ENCODE assay signal across 8 mouse cellular contexts in the genomic region with DNA sequence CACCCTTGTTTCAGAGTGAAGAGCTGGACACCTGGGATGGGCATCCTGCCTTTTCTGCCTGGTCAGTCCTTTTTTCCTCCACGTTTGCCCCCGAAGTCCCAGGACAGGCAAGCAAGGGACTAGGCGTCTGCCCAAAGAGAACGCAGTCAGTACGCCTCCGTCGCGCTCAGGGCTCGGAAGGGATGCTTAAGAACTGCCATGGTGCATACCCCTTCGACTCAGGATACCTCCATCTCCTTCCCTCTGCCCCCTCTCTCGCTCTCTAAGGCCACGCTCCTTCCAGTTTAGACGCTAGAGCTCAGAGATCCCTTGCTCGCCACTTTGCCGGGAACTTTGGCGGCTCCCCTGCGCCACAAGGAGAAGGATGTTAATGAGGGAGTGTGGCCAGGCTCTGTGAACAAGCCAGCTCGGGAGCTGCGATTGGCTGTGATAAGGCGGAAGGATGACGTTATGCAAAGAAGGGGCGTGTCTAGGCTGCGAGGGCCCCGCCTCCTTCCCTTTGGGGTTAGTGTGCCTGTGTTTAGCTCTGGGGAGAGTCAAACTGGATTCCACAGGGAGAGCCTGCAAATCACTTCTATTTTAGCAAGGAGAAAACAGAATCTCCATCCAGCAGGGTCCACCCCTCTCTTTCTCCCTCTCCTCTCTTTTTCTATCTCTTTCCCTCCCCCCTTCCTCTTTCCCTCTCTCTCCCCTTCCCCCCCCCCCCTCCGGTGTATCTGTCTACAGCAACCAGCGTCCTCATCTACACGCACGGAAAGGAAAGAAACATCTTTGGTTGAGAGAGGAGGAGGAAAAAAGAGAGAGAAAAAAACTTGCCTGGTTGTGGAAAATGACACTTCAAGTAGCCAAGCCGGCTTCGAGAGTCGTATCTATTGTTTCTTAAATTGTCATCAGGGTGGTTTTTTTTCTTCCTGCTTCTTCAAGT. TPM values are rescaled to one million over a fixed set of nuclear protein-coding genes. Genes with fewer than 3 reads are reported as not detected.
A peak's percentile ranks its signal among the peaks of the same experiment; 100 is the strongest.
DNase-seq lines count a peak whose midpoint lies in the region; ATAC-seq and TF ChIP-seq lines count a peak whose summit lies in the region.

Gene Ebf1 (plus strand): TSS at position 530 of the 925 bp plus-strand sequence.

- peak within 1 kb of the TSS; percentile 92 for H3K9ac ChIP-seq in embryonic facial prominence, embryonic 11.5 days (replicated peaks; ENCODE audit: low read length)
- peak within 1 kb of the TSS; percentile 40; the same call in 1 of the 2 replicates for H3K9ac ChIP-seq in intestine, postnatal 0 days (ENCODE audit: low read depth, low read length)
- H3K9ac ChIP-seq in liver, embryonic 13.5 days, result 0 out of 2 replicates have a peak within 1 kb of the TSS, but pooled peaks have one; percentile 22
- H3K9ac ChIP-seq in stomach, embryonic 16.5 days (ENCODE audit: low read length), result peak within 1 kb of the TSS; percentile 73

- peaks cover 23% of the 10 kb centered on the region for H3K27me3 ChIP-seq in embryonic facial prominence, embryonic 11.5 days (ENCODE audit: control insufficient read depth, insufficient read depth, low read length)
- H3K27me3 ChIP-seq in intestine, postnatal 0 days (replicated peaks; ENCODE audit: control insufficient read depth, insufficient read depth, low read length), result peaks cover 89% of the 10 kb centered on the region
- H3K27me3 ChIP-seq in liver, embryonic 13.5 days, result peaks cover 97% of the 10 kb centered on the region
- H3K27me3 ChIP-seq in stomach, embryonic 16.5 days (ENCODE audit: control insufficient read depth, insufficient read depth, low read length), result peaks cover 59% of the 10 kb centered on the region

- H3K4me2 ChIP-seq in embryonic facial prominence, embryonic 11.5 days (ENCODE audit: low read depth, low read length), result peak within 1 kb of the TSS; percentile 81
- H3K4me2 ChIP-seq in intestine, postnatal 0 days (replicated peaks; ENCODE audit: low read depth), result peak within 1 kb of the TSS; percentile 61
- peak within 1 kb of the TSS; percentile 61 for H3K4me2 ChIP-seq in liver, embryonic 13.5 days
- peak within 1 kb of the TSS; percentile 57 for H3K4me2 ChIP-seq in stomach, embryonic 16.5 days (ENCODE audit: low read depth, low read length)

- H3K9me3 ChIP-seq in embryonic facial prominence, embryonic 11.5 days (replicated peaks; ENCODE audit: control insufficient read depth, low read length), result no peaks in the 10 kb centered on the region
- no peaks in the 10 kb centered on the region for H3K9me3 ChIP-seq in intestine, postnatal 0 days (ENCODE audit: control insufficient read depth)
- H3K9me3 ChIP-seq in liver, embryonic 13.5 days (replicated peaks), result no peaks in the 10 kb centered on the region
- no peaks in the 10 kb centered on the region for H3K9me3 ChIP-seq in stomach, embryonic 16.5 days (replicated peaks; ENCODE audit: control insufficient read depth, low read length)

- ATAC-seq in embryonic facial prominence, embryonic 11.5 days (replicated peaks; ENCODE audit: insufficient number of reproducible peaks, low FRiP score, low TSS enrichment, low read depth), result peak; percentile 96
- peak; percentile 79 for ATAC-seq in intestine, postnatal 0 days
- ATAC-seq in liver, embryonic 13.5 days (ENCODE audit: low read depth), result peak; percentile 94
- peak; percentile 94 for ATAC-seq in stomach, embryonic 16.5 days (ENCODE audit: insufficient read depth, low FRiP score)

- peak within 1 kb of the TSS; percentile 67 for H3K4me3 ChIP-seq in embryonic facial prominence, embryonic 11.5 days (ENCODE audit: low read depth, low read length)
- peak within 1 kb of the TSS; percentile 52 for H3K4me3 ChIP-seq in intestine, postnatal 0 days (ENCODE audit: low read depth, low read length)
- H3K4me3 ChIP-seq in liver, embryonic 13.5 days (replicated peaks), result peak within 1 kb of the TSS; percentile 49
- peak within 1 kb of the TSS; percentile 59 for H3K4me3 ChIP-seq in stomach, embryonic 16.5 days (replicated peaks; ENCODE audit: low read length)

- peak within 1 kb of the TSS; percentile 88 for H3K27ac ChIP-seq in embryonic facial prominence, embryonic 11.5 days (replicated peaks; ENCODE audit: low read depth, low read length)
- peak within 1 kb of the TSS; percentile 50 for H3K27ac ChIP-seq in intestine, postnatal 0 days (ENCODE audit: low read depth, low read length)
- no peak within 1 kb of the TSS for H3K27ac ChIP-seq in liver, embryonic 13.5 days
- peak within 1 kb of the TSS; percentile 60; the same call in 1 of the 2 replicates for H3K27ac ChIP-seq in stomach, embryonic 16.5 days (ENCODE audit: low read length)

- TF ChIP-seq CTCF in intestine, postnatal 0 days (IDR thresholded peaks at IDR 0.05; ENCODE audit: low read depth), result no peak

- peaks cover 6% of the 10 kb centered on the region for H3K4me1 ChIP-seq in embryonic facial prominence, embryonic 11.5 days (ENCODE audit: control insufficient read depth, insufficient read depth, low read length)
- no peaks in the 10 kb centered on the region for H3K4me1 ChIP-seq in intestine, postnatal 0 days (replicated peaks; ENCODE audit: control insufficient read depth, insufficient read depth, low read length)
- peaks cover 14% of the 10 kb centered on the region for H3K4me1 ChIP-seq in liver, embryonic 13.5 days (replicated peaks)
- H3K4me1 ChIP-seq in stomach, embryonic 16.5 days (ENCODE audit: control insufficient read depth, insufficient read depth, low read length), result peaks cover 15% of the 10 kb centered on the region

- DNase-seq in CD4-positive helper T cell, adult 2 months (ENCODE audit: low read depth, low spot score), result peak; percentile 65
- peak; percentile 89 to 90 for DNase-seq in adrenal gland, postnatal 36 days
- peak; percentile 97 for DNase-seq in embryonic facial prominence, embryonic 11.5 days (ENCODE audit: low spot score)
- peak; percentile 100 for DNase-seq in heart, adult 11 months
- peak; percentile 76 for DNase-seq in liver, embryonic 13.5 days
- peak; percentile 92 for DNase-seq in neural tube, embryonic 10.5 days (ENCODE audit: extremely low spot score, low spot score)

- H3K36me3 ChIP-seq in embryonic facial prominence, embryonic 11.5 days (replicated peaks; ENCODE audit: control insufficient read depth, insufficient read depth, low read depth, low read length), result no peaks in the 10 kb centered on the region
- no peaks in the 10 kb centered on the region for H3K36me3 ChIP-seq in intestine, postnatal 0 days (ENCODE audit: control insufficient read depth, insufficient read depth)
- H3K36me3 ChIP-seq in liver, embryonic 13.5 days, result no peaks in the 10 kb centered on the region
- no peaks in the 10 kb centered on the region for H3K36me3 ChIP-seq in stomach, embryonic 16.5 days (ENCODE audit: control insufficient read depth, insufficient read depth, low read length)

- WGBS in embryonic facial prominence, embryonic 11.5 days, result under 1% methylated on average over 30 of the region's 31 CpGs
- 1% methylated on average over 31 of the region's 31 CpGs for WGBS in intestine, postnatal 0 days
- 1% methylated on average over 31 of the region's 31 CpGs for WGBS in liver, embryonic 13.5 days (ENCODE audit: insufficient replicate concordance)
- WGBS in stomach, embryonic 16.5 days, result under 1% methylated on average over 31 of the region's 31 CpGs

RNA-seq across cellular contexts. Expression of gene Ebf1, which starts in this region (rescaled TPM):
- total RNA-seq in adrenal gland, postnatal 36 days (2021), result 10 to 100 TPM; 16.8 to 30.3 TPM
- 47.9 and 50.3 TPM in 2 replicates for polyA plus RNA-seq in embryonic facial prominence, embryonic 11.5 days (2014; fragmentation: Nextera tagmentation; extraction: Ambion mirVana)
- 4.0 and 4.3 TPM in 2 replicates for polyA plus RNA-seq in intestine, postnatal 0 days (2015; fragmentation: Nextera tagmentation; extraction: Ambion mirVana)
- 0.24 and 0.31 TPM in 2 replicates for polyA plus RNA-seq in liver, embryonic 13.5 days (2015; fragmentation: Nextera tagmentation; extraction: Ambion mirVana)
- polyA plus RNA-seq in stomach, embryonic 16.5 days (2015; fragmentation: Nextera tagmentation; extraction: Ambion mirVana), result 11.5 and 12.4 TPM in 2 replicates

Comparison
In these comparisons a context has a peak if more than half of its experiments do, and no peak if none do; other contexts are left out.
1. Peak in DNase-seq, ATAC-seq, H3K4me3 ChIP-seq, H3K9ac ChIP-seq and H3K4me2 ChIP-seq in liver, embryonic 13.5 days; RNA of the gene not detected or under 1 TPM.
2. H3K9ac ChIP-seq: peak in every context shown above with its lines; median percentile 92 in embryonic facial prominence, embryonic 11.5 days; 73 in stomach, embryonic 16.5 days; 40 in intestine, postnatal 0 days; 22 in liver, embryonic 13.5 days.